Mouse (Mus musculus): Measurements from ENCODE around the gene Mansc1.

Gene Mansc1

DNA sequence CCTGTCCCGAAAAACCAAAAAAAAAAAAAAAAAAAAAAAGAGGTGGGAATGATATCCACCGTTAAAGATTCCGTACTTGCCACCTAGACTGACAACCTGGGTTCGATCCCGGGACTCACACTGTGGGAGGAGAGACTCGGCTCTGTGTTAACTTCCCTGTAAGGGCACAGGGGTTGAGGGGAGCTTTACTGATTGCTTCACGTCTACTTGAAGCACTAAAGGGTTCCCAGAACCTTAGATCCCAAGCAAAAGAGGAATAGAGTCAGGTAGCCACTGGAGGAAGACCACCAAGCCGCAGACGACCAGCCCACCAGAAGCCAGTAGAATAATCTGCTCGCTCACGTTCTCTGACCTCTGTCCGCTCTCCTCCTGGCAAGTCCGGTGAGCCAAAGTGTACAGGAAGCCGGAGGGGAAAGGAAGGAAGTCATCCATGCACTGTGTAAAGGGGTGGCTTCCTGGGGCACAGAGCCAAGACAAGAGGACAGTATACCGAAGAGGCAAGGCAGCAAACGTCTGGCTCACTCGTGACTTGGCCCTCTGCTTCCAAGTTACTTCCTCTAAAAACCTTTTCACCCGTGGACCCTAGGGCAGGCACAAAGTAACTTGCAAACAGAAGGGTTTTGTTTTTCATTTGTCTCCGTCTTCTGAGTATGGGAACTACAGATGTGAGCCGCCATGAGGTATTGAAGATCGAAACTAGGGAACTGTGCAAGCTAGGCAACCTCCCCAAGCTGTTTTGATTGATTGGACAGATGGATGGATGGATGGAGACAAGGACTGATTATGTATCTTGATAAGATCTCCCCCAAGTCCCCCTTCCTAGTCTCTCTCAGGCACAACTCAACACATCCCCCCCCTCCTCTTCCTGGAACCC lies 37.5 kb downstream of the Mansc1 start:
- no peak for DNase-seq

DNA sequence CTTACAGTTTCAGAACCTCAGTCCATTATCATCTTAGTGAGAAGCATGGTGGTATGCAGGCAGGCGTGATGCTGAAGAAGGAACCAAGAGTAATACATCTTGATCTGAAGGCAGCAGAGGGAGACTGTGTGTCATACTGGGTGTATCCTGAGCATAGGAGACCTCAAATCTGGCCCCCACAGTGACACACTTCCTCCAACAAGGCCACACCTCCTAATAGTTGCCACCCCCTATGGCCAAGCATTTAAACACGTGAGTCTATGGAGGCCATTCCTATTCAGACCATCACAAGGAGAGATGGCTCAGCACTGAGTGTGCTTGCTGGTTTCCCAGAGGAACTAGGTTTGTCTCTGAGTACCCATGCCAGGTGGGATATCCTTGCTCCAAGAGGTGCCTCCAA lies 40.7 kb downstream of the Mansc1 start:
- DNase-seq, result no peak

DNA sequence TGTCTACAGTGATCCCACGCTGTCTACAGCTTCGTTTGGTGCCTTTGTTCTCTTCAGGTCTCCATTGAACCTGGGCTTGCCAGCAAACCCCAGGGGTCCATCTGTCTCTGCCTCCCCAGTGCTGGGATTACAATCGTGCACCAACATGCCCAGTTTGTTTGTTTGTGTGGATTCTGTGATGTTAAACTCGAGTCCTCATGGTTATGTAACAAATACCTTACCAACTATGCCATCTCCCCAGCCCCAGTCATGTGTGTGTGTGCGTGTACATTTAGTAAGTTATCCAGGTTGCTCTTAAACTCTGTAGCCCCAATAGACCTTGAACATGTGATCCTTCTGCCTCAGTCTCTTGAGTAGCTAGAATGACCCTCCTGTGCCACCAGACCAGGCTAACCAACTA lies 46.0 kb downstream of the Mansc1 start:
- DNase-seq, result no peak

DNA sequence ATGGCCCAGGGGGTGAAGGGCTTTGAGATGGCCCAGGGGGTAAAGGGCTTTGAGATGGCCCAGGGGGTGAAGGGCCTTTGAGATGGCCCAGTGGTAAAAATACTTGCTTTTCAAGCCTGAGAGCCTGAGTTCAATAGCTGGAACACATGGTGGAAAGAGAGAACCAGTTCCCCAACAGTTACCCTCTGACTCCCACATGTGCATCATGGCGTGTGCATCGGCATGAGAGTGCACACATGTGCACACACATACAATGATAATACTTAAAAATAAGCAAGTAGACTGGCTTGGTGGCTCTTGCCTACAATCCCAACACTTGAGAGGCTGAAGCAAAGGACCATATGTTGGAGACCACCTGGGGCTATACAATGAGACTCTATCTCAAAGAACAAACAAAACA lies 47.7 kb downstream of the Mansc1 start:
- no peak for DNase-seq

DNA sequence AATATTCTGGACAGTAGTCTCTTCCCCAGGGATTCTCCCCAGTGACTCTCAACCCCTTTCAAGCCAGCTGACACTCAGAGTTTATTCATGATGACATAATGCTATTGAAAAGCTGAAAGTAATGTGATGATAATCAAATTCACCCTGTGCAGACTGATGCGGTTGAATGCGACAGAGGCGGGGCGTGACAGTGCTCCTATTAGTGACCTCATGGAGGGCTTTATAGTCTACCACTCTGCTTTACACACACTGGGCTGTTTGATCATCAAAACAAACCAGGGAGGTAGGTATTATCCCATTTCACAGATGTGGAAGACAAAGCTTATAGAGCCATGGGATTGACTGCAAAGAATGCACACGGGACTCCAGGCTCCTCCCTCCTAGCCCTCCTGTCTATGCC lies 50.2 kb downstream of the Mansc1 start:
- no peak for DNase-seq

DNA sequence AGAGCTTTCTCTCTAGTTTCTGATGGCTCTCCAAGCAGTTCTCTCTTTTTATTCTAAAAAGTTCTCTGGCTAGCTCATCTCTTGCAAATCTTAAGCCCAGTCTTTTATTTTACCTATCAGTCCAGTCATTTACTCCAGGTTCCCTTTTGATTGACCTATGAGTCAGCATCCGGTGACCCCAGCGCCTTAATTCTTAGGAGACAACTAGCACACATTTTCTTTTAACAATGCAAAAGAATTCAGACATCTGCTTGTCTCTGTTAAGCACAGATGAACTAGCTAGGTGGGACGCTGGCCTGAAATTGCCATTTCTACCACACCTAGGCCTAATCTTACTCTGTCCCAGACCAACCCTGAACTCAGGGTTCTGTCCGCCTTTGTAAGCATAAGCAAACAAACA lies 52.8 kb downstream of the Mansc1 start:
- no peak for DNase-seq

DNA sequence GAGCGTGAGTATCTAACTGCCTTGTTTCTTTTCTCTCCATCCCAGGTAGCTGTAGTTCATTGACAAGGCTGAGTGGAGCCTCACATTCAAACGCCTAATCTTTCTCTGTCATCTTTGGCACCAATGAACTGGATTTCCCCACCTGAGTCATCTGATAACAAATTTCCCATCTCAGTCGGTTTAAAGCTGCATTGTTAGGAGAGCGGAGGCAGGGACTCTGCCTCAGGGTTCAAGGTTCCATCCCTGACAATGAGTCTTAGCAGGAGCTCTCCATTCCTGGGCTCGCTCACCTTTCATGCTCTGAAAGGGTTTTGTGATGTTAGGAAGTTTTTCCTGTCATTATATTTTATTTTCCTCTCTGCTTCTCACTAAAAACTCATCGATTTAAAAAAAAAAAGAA lies 54.2 kb downstream of the Mansc1 start:
- no peak for DNase-seq

DNA sequence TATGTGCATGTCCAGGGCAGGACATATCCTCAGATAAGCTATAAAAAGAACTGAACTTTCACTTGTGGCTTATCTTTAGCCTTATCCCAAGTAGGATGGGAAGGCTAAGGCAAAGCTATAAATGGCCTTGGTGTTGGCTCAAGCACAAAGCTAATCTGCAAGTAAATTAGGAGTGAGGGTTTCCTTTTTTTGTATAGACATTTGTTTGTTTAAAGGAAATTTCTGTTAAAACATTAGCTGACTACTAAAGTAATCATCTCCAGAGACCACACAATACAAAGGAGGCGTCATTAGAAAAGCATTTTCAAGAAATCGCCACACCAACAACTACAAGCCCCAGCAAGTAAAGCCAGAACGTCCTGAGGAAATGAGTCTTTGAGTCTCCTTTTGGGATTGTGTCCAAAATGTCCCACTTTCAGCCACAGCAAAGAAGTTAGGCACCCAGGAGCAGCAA lies 57.0 kb downstream of the Mansc1 start:
- no peak for DNase-seq

DNA sequence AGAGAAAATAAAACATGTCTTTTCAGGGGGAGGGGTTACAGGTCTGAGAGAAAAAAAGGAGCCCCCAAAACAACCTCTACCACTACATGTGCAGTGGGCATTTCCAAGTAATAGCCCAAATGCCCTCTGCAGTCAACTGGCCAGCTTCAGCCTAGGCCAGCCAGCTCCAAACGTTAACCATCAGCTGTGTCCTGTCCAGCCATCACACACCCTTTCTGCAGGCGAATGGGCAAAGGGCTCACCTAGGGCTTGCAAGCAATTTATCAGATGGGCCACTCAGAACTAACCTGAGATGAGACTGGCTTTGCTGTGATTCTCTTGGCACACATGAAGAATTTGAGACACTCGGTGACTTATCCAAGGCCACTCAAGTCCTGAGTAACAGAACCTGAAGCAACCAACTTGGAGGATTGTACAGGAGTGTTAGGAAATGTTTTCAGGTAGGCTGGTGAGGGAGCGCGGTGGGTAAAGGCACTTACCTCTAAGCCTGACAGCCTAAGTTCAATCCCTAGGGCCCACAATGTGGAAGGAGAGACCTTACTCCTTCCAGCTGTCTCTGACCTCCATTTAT lies 64.2 kb downstream of the Mansc1 start:
- DNase-seq, result no peak

DNA sequence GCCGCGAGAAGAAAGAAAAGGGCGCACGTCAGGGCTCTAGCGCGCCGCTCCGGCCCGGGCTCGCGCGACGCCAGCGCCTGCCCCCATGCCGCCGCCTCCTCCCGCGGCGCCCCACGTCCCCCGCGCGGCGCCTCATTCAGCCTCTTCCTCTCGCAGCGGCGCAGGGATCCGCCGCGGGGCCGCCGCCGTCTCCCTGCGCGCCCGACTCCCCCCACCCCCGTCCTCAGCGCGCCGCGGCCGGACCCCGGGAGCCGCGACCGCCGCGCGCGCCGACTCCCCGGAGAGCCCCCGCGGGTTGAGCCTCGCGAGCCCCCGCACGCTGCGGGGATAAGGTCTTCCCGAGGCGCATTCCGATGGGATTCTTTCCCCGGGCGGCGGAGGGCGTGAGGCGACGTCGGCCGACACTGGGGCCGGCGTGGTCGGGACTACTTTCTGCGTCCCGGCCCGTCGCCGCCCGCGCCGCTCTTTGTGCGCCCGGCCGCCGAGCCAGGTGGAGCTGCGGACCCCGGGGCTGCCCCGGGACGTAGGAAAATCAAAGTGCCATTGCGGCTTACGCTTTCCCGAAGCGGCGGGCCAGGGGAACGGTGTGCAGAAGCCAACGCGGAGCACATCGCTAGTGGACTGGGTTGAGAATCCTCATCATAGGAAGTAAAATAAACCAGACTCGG lies 65.3 kb downstream of the Mansc1 start, which contains the start of gene Lrp6:
Lrp6 (minus strand) TSS at position 148 of the 668 bp plus-strand sequence.
- DNase-seq, result peak; percentile 81

DNA sequence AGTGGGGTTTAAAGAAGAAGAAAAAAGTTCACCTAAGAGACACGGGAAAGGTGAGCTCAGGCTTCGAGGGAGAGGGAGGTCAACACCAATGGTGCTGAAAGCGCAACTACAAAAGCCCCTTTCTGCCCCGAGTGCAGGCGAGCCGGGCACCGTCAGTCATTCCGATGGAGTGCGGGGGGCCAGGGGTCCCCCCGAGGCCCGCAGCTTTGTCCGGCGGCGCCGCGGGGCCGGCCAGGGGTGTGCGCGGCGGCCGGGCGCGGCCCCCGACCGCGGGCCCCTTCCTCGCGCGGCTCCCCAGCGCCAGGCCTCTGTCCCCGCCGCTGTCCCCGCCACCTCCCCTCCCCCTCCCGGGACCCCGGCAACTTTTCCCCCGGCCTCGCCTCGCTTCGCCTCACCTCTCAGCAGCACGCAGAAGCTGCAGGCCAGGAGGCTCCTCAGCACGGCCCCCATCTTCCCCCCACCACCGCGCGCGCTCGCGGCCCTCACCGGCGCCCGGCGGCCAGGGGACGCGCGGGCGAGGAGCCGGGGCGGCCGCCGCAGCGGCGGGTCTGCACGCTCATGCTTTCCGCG lies 66.0 kb downstream of the Mansc1 start:
- DNase-seq, result peak; percentile 27

DNA sequence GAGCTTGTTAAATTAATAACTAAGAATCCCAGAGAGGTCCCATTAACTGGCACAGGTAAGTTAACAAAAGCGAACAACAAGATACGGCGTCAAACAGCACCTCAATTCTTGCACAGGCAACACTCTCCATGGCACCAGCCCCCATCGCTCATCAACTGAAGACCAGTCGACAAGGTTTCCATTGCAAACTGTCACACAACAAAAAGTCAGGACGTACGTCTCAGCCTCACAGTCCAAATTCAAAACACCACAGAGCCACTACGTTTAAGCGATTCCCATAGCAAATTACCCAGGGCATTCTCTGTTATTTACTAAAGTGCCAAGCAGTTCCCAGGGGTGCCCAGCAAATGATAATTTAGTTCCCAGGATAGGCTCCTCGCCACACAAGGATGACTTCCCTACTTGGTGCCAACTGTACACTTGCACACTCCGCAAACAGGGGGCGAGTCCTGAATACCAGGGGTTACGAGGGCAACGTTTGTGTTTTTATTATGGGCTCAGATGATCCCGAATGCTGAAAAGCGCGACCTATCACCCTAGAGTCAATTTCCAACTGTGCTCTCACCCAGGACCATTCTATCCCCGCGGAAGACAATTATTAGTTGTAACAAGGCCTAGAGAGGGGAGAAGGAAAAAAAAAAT lies 66.6 kb downstream of the Mansc1 start:
- peak; percentile 18 for DNase-seq

DNA sequence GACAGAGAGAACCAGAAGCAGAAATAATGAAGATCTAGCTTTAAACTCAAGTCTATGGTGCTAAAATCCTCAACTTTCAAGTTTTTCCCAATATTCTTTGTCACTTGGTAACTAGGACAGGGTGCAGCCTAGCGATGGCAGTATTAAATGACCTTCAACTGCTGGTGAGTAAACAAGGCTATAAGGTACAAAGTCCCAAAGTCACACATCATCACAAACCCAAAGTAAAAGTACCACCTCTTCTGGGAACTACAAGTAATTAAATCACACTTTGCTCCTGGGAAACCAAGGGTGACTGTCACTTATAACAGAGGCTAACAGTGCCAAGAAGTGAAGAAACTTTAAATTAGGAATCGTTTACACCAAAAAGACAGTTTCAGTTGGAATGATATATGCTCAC lies 67.7 kb downstream of the Mansc1 start:
- no peak for DNase-seq

DNA sequence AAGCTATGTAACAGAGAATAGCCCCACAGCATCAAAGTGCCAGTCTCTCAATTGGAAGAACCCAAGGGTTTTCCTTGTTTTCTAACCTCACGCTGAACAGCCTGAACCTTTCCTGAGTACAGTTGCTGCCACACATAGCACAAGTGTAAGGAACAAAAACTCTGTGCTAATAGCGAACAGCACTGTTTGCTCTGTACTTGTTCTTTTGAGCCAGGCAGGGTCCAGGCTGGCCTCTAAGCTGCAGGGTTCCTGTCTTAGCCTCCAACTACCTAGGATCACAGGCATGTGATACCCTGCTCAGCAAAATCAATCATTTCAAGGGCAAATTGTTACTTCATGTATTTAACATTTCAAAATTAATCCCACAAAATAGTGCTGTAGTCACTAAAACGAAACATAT lies 72.7 kb downstream of the Mansc1 start:
- DNase-seq, result no peak

Measured in cerebellum, adult 8-10 months (tissue).